Mouse (Mus musculus) kidney, adult 2 months (tissue): ENCODE results near the gene Gpx3.

ENCODE experiments used
- CTCF ChIP-seq: fragments of 200-500 bp; conservative IDR thresholded peaks from 2 replicates; pipeline ENCODE4 v1.5.1; 2011; ENCODE audit warnings: low read depth, mild to moderate bottlenecking, control low read depth, low read length, moderate library complexity, mixed read lengths; ENCODE audit not compliant: insufficient read depth, insufficient read length
- POLR2A ChIP-seq: fragments of 200-500 bp; IDR thresholded peaks from one replicate; pipeline ENCODE4 v1.6.1; 2011; ENCODE audit warnings: low read depth, low read length, control low read depth

DNA sequence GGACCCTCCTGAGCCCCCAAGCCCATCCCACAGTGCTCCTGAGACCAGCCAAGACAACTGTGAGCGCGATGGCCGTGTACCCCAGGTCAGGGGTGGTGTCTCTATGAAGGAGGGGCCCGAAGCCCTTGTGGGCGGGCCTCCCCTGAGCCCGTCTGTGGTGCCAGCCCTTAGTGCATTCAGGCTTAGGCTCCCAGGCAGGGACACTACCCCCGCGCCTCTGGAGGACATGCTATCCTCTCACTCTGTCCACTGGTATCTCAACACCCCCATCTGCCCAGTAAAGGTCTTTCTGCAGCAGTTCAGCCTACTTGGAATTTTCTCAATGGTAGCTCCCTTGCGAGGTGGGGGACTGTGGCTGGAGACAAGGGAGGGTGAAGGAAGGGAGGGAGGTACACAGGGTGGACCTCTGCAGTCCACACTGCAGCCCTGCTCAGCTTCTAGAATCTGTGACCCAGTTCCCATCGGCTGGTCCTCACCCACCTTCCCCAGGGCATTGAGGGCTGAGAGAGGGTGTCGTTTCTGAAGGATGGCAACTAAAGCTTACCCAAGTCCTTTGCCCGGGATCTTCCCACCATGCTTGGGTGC lies 7.9 kb downstream of the Gpx3 start:
- TF ChIP-seq CTCF = no peak
- TF ChIP-seq POLR2A = peak; percentile 87
